Mouse (Mus musculus) CH12.LX (cell line): Measurements from ENCODE around the gene Tbc1d30. TPM values are rescaled to one million over a fixed set of nuclear protein-coding genes. Genes with fewer than 3 reads are reported as not detected.

ENCODE experiments used
- DNase-seq: peaks from one replicate; pipeline ENCODE4 v3.0.0-alpha.2; 2013; ENCODE audit errors: extremely low read depth
- H3K27ac ChIP-seq: 2 replicates; pipeline ENCODE4 v1.5.1; 2012; ENCODE audit warnings: low read depth, mild to moderate bottlenecking, control low read depth, moderate library complexity; ENCODE audit not compliant: insufficient read depth
- H3K27me3 ChIP-seq: replicated peaks from 2 replicates; pipeline ENCODE3; 2012; ENCODE audit warnings: inconsistent platforms
- H3K36me3 ChIP-seq, 2 experiments: replicated peaks in 1 of 2; 2 replicates each; pipeline versions ENCODE3 to v1.6.1; 2012; ENCODE audit warnings: inconsistent platforms in 1 of 2, low read length in 1 of 2, mild to moderate bottlenecking in 1 of 2, mixed read lengths in 1 of 2, moderate library complexity in 1 of 2; ENCODE audit not compliant: control insufficient read depth in 1 of 2, insufficient read depth in 1 of 2
- H3K4me1 ChIP-seq, 2 experiments: 2 replicates each; pipeline ENCODE4 v1.6.1; 2012; ENCODE audit warnings: inconsistent platforms in 1 of 2, moderate library complexity in 1 of 2; ENCODE audit not compliant: insufficient read depth in 2 of 2, control insufficient read depth in 1 of 2
- H3K4me2 ChIP-seq: 2 replicates; pipeline ENCODE4 v1.6.1; 2012; ENCODE audit warnings: low read depth, mild to moderate bottlenecking, control low read depth; ENCODE audit not compliant: poor library complexity, insufficient read depth, severe bottlenecking
- H3K4me3 ChIP-seq, 3 experiments: fragments of 150-350 bp in 1 of 3; sonication (generic) in 1 of 3; replicated peaks in 1 of 3; 2 replicates each; pipeline versions ENCODE3 to v1.5.1; 2011 to 2012; ENCODE audit warnings: low read depth in 2 of 3, low read length in 2 of 3, mild to moderate bottlenecking in 2 of 3, moderate library complexity in 2 of 3, control low read depth in 1 of 3, improper control_type of control experiment in 1 of 3, inconsistent platforms in 1 of 3, mixed read lengths in 1 of 3; ENCODE audit not compliant: poor library complexity in 1 of 3
- H3K79me2 ChIP-seq: replicated peaks from 2 replicates; pipeline ENCODE4 v1.6.1; 2012; ENCODE audit warnings: mild to moderate bottlenecking, moderate library complexity; ENCODE audit not compliant: control insufficient read depth, poor library complexity, insufficient read depth, severe bottlenecking; ENCODE audit errors: extremely low read depth
- H3K9ac ChIP-seq: 2 replicates; pipeline ENCODE4 v1.6.1; 2012; ENCODE audit warnings: low read depth, mild to moderate bottlenecking, control low read depth, moderate library complexity; ENCODE audit not compliant: insufficient read depth
- H3K9me3 ChIP-seq: replicated peaks from 2 replicates; pipeline ENCODE3; 2012; ENCODE audit warnings: low read length, inconsistent platforms, mixed read lengths
- CTCF ChIP-seq, 2 experiments: IDR thresholded peaks in 1 of 2; conservative IDR thresholded peaks in 1 of 2; 2 replicates each; pipeline ENCODE4 v1.5.1; 2011 to 2012; ENCODE audit warnings: low read depth in 2 of 2, low read length in 2 of 2, improper control_type of control experiment in 1 of 2, inconsistent platforms in 1 of 2, mild to moderate bottlenecking in 1 of 2, moderate library complexity in 1 of 2
- EP300 ChIP-seq: IDR thresholded peaks from 2 replicates; pipeline ENCODE4 v1.6.1; 2011; ENCODE audit warnings: low read length, improper control_type of control experiment
- GABPA ChIP-seq: IDR thresholded peaks from 2 replicates; pipeline ENCODE4 v1.6.1; 2012; ENCODE audit warnings: low read depth, low read length, improper control_type of control experiment, inconsistent platforms; ENCODE audit not compliant: insufficient replicate concordance
- HCFC1 ChIP-seq: IDR thresholded peaks from 2 replicates; pipeline ENCODE4 v1.6.1; 2012; ENCODE audit warnings: low read depth, mild to moderate bottlenecking, inconsistent platforms, low read length, improper control_type of control experiment
- JUN ChIP-seq: IDR thresholded peaks from 2 replicates; pipeline ENCODE4 v1.6.1; 2011; ENCODE audit warnings: low read depth, mild to moderate bottlenecking, low read length, improper control_type of control experiment, moderate library complexity; ENCODE audit not compliant: insufficient read depth
- MAFK ChIP-seq: IDR thresholded peaks from 2 replicates; pipeline ENCODE4 v1.6.1; 2011; ENCODE audit warnings: low read length, improper control_type of control experiment; ENCODE audit not compliant: insufficient replicate concordance
- MAX ChIP-seq: IDR thresholded peaks from 2 replicates; pipeline ENCODE4 v1.6.1; 2011; ENCODE audit warnings: low read length, improper control_type of control experiment
- MEF2A ChIP-seq: IDR thresholded peaks from 2 replicates; pipeline ENCODE4 v1.6.1; 2014; ENCODE audit warnings: low read depth, mild to moderate bottlenecking, inconsistent platforms, low read length, improper control_type of control experiment, borderline replicate concordance
- NRF1 ChIP-seq: IDR thresholded peaks from 2 replicates; pipeline ENCODE4 v1.6.1; 2014; ENCODE audit warnings: low read depth, mild to moderate bottlenecking, inconsistent platforms, low read length, improper control_type of control experiment, moderate library complexity
- POLR2AphosphoS2 ChIP-seq: IDR thresholded peaks from 2 replicates; pipeline ENCODE4 v1.6.1; 2011; ENCODE audit warnings: low read depth, low read length, improper control_type of control experiment
- RAD21 ChIP-seq: IDR thresholded peaks from 2 replicates; pipeline ENCODE4 v1.6.1; 2011; ENCODE audit warnings: low read depth, mild to moderate bottlenecking, low read length, improper control_type of control experiment, moderate library complexity
- RCOR1 ChIP-seq: conservative IDR thresholded peaks from 2 replicates; pipeline ENCODE4 v1.6.1; 2012; ENCODE audit warnings: low read depth, mild to moderate bottlenecking, inconsistent platforms, low read length, improper control_type of control experiment
- SIN3A ChIP-seq: IDR thresholded peaks from 2 replicates; pipeline ENCODE4 v1.6.1; 2012; ENCODE audit warnings: low read length, improper control_type of control experiment, inconsistent platforms
- TBP ChIP-seq: conservative IDR thresholded peaks from 2 replicates; pipeline ENCODE4 v1.6.1; 2011; ENCODE audit warnings: low read depth, low read length, improper control_type of control experiment
- UBTF ChIP-seq: IDR thresholded peaks from 2 replicates; pipeline ENCODE4 v1.6.1; 2012; ENCODE audit warnings: low read depth, mild to moderate bottlenecking, inconsistent platforms, low read length, improper control_type of control experiment, moderate library complexity
- ZC3H11A ChIP-seq: IDR thresholded peaks from 2 replicates; pipeline ENCODE4 v1.6.1; 2012; ENCODE audit warnings: low read depth, mild to moderate bottlenecking, inconsistent platforms, low read length, improper control_type of control experiment
- ZNF384 ChIP-seq: IDR thresholded peaks from 2 replicates; pipeline ENCODE4 v1.6.1; 2012; ENCODE audit warnings: low read depth, low read length, improper control_type of control experiment, inconsistent platforms
- dilution Hi-C: fragments of 300-500 bp; cut with MboI; formaldehyde crosslinking; loops from 2 replicates; pipeline ENCODE4 v1.14.3; 2020; ENCODE audit warnings: low sequenced_read_pairs; ENCODE audit not compliant: extremely low pct_unique_long_range_greater_than_20kb, extremely low pct_ligation_motif_present
- in situ Hi-C: fragments of 300-500 bp; cut with MboI; formaldehyde crosslinking; loops from 3 replicates; pipeline ENCODE4 v1.14.3; 2019; ENCODE audit warnings: low sequenced_read_pairs, low pct_ligation_motif_present, low pct_unique_long_range_greater_than_20kb, mixed read lengths
- polyA plus RNA-seq: library from polyadenylated mRNA; unstranded; fragments of >175 nt; gene quantifications from 2 replicates; pipeline ENCODE4 v1.2.1, GENCODE M21; 2012; ENCODE audit warnings: low read depth; ENCODE audit not compliant: insufficient read length
- total RNA-seq, 2 experiments: library from RNA; depleted of rRNA; stranded (reverse); fragments of 300-350 nt in 1 of 2; fragments of >200 nt in 1 of 2; gene quantifications; 2 replicates each; pipeline ENCODE4 v1.2.3; 2012 to 2014

Gene Tbc1d30
- total and polyA plus RNA-seq, 3 experiments: 0.16 TPM; not detected in 2

- peaks cover 0 to 1% of the 10 kb centered on the region in 2 experiments; a peak in 2 of 4 replicates for H3K4me1 ChIP-seq
- no peaks in the 10 kb centered on the region for H3K79me2 ChIP-seq
- no peaks in the 10 kb centered on the region for H3K27me3 ChIP-seq
- H3K9ac ChIP-seq: no peak overlapping the region
- in situ Hi-C loops: no loop called here
- no peaks in the 10 kb centered on the region for H3K9me3 ChIP-seq
- H3K4me2 ChIP-seq: no peak overlapping the region
- no peak for DNase-seq
- TF ChIP-seq CTCF (conservative IDR thresholded peaks at IDR 0.05 in 1 of 2, IDR thresholded peaks at IDR 0.05 in 1 of 2; ENCODE audit: low read depth in 2 of 2, low read length in 2 of 2) (no peak), JUN (no peak), UBTF (no peak), TBP (no peak), MAX (no peak)
- H3K27ac ChIP-seq: no peak overlapping the region
- no peaks in the 10 kb centered on the region for H3K36me3 ChIP-seq
- dilution Hi-C loops: no loop called here
- H3K4me3 ChIP-seq: no peak overlapping the region
These were observed 24.9 kb downstream of the Tbc1d30 start for GRCm38 (mm10) chr10:121326167-121326566.

DNA sequence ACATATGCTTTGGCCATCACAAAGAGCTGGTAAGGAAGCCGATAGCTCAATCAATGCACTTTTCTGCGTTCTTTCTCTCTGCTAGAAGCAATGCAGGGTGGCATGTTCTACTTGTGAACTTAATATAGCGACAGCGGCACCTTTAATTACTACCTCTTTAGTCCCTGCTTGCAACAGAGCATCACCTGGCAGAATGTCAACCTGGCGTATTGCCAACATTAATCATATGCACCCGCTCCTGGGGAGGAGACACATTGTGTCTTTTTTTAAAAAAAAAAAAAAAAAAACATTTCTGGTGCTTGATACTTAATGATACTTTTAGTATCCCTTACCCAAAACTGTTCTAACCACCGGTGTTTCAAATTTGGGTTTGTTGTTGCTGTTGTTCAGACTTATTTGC is 27.6 kb downstream of the Tbc1d30 start:
- Histone ChIP-seq H3K79me2 (no peaks in the 10 kb centered on the region), H3K4me3 (no peak overlapping the region), H3K27ac (no peak overlapping the region), H3K27me3 (no peaks in the 10 kb centered on the region), H3K9me3 (no peaks in the 10 kb centered on the region), H3K9ac (no peak overlapping the region), H3K4me2 (no peak overlapping the region), H3K36me3 (no peaks in the 10 kb centered on the region), H3K4me1 (no peaks in the 10 kb centered on the region)
- dilution Hi-C loops: no loop called here
- no peak for TF ChIP-seq ZC3H11A
- no peak for TF ChIP-seq POLR2AphosphoS2
- no peak for TF ChIP-seq RAD21
- TF ChIP-seq NRF1: no peak
- no peak for TF ChIP-seq RCOR1
- no peak for TF ChIP-seq GABPA
- no peak for TF ChIP-seq SIN3A
- TF ChIP-seq EP300: no peak
- TF ChIP-seq HCFC1: no peak
- no peak for DNase-seq
- in situ Hi-C loops: no loop called here

DNA sequence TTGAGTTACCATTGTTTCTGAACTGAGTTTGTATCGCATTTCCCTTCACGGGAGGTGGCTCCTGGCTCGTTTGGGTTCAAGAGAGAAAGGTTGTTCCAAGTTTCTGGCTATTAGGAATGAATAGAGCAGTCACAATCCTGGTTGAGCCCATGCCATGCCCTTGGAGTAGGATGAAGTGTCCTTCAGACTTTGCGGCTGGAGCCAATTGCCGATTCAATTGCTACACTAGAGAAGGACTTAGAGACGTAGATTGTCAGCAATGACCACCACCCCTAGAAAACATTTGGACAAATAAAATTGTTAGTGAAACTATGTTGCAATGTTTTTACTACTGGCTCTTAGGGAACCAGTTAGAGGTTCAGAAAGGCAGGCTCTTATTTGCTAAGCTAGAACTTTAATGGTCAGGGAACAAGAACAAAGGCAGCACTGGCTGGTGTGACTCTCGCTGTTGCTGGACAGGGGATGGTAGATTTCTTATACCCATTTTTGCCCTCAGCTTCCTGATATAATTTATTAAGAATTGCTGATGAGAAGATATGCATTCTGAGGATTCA is 32.6 kb downstream of the Tbc1d30 start:
- dilution Hi-C loops (no loop called here), in situ Hi-C loops (no loop called here)
- DNase-seq: no peak

More for the DNA sequence above, 32.6 kb downstream of the Tbc1d30 start:
- H3K36me3 ChIP-seq: no peaks in the 10 kb centered on the region
- no peaks in the 10 kb centered on the region for H3K4me1 ChIP-seq
- H3K9me3 ChIP-seq: peaks cover 2% of the 10 kb centered on the region
- H3K4me2 ChIP-seq: no peak overlapping the region
- no peak overlapping the region for H3K4me3 ChIP-seq
- H3K27me3 ChIP-seq: no peaks in the 10 kb centered on the region
- no peak overlapping the region for H3K27ac ChIP-seq
- no peak overlapping the region for H3K9ac ChIP-seq
- no peaks in the 10 kb centered on the region for H3K79me2 ChIP-seq
- TF ChIP-seq MEF2A (no peak), GABPA (no peak), TBP (no peak), ZNF384 (no peak), MAFK (no peak)
